Mouse (Mus musculus) heart, embryonic 14.5 days (tissue): ENCODE measurements around the gene Zdhhc21. TPM values are rescaled to one million over a fixed set of nuclear protein-coding genes. Genes with fewer than 3 reads are reported as not detected.

Experiments
- ATAC-seq: fragments of 200-750 bp; cut with Nextera tagmentation; 2 replicates; pipeline ENCODE4 v1.8.0; 2017; ENCODE audit warnings: low read depth, moderate TSS enrichment; ENCODE audit not compliant: insufficient number of reproducible peaks, insufficient read depth, low FRiP score
- H3K27ac ChIP-seq, 2 experiments: fragments of 200-500 bp in 1 of 2; fragments of 300-500 bp in 1 of 2; sonication (generic) in 1 of 2; replicated peaks in 1 of 2; 2 replicates each; pipeline ENCODE4 v1.5.1; 2012 to 2014; ENCODE audit warnings: low read depth in 2 of 2, low read length in 2 of 2, control low read depth in 1 of 2, mild to moderate bottlenecking in 1 of 2, mixed read lengths in 1 of 2; ENCODE audit not compliant: control insufficient read depth in 1 of 2, insufficient read depth in 1 of 2
- H3K27me3 ChIP-seq: fragments of 300-500 bp; sonication (generic); 2 replicates; pipeline ENCODE4 v1.6.1; 2014; ENCODE audit warnings: mild to moderate bottlenecking, low read length, control low read depth; ENCODE audit not compliant: control insufficient read depth, insufficient read depth
- H3K36me3 ChIP-seq: fragments of 300-500 bp; sonication (generic); 2 replicates; pipeline ENCODE4 v1.6.1; 2014; ENCODE audit warnings: mild to moderate bottlenecking, control low read depth, low read length, mixed read lengths; ENCODE audit not compliant: control insufficient read depth, insufficient read depth
- H3K4me1 ChIP-seq, 2 experiments: fragments of 200-500 bp in 1 of 2; fragments of 300-500 bp in 1 of 2; sonication (generic) in 1 of 2; 2 replicates each; pipeline ENCODE4 v1.6.1; 2012 to 2014; ENCODE audit warnings: low read length in 2 of 2, control low read depth in 1 of 2, mixed read lengths in 1 of 2; ENCODE audit not compliant: control insufficient read depth in 2 of 2, insufficient read depth in 2 of 2
- H3K4me2 ChIP-seq: fragments of 300-500 bp; sonication (generic); 2 replicates; pipeline ENCODE4 v1.6.1; 2014; ENCODE audit warnings: mild to moderate bottlenecking, low read length
- H3K4me3 ChIP-seq, 2 experiments: fragments of 200-500 bp in 1 of 2; fragments of 300-500 bp in 1 of 2; sonication (generic) in 1 of 2; 2 replicates each; pipeline ENCODE4 v1.5.1; 2012 to 2014; ENCODE audit warnings: low read length in 2 of 2, mild to moderate bottlenecking in 2 of 2, control low read depth in 1 of 2, low read depth in 1 of 2, moderate library complexity in 1 of 2; ENCODE audit not compliant: control insufficient read depth in 1 of 2, insufficient read depth in 1 of 2
- H3K9ac ChIP-seq: fragments of 300-500 bp; sonication (generic); 2 replicates; pipeline ENCODE4 v1.6.1; 2014; ENCODE audit warnings: mild to moderate bottlenecking, low read length
- H3K9me3 ChIP-seq: fragments of 300-500 bp; sonication (generic); 2 replicates; pipeline ENCODE4 v1.6.1; 2016; ENCODE audit warnings: low read length, control low read depth; ENCODE audit not compliant: control insufficient read depth
- WGBS: fragments of 180-500 bp; shearing (Covaris S2); extraction: QIAGEN DNeasy Blood & Tissue Kit; methylation state at CpG from one replicate; pipeline ENCODE4 v1.1.7; 2014; 5-methylcytosine and 5-hydroxymethylcytosine counted together
- polyA plus RNA-seq: library from polyadenylated mRNA; unstranded; fragments of >200 nt; fragmentation: Nextera tagmentation; extraction: Ambion mirVana; gene quantifications from 2 replicates; pipeline ENCODE4 v1.2.1, GENCODE M21; 2014

Gene Zdhhc21
- polyA plus RNA-seq, 1 experiment from 2014 or later = 11.3 TPM

GRCm38 (mm10) chr4:82875532-82875931 is 15.8 kb upstream of the Zdhhc21 start:
- Histone ChIP-seq H3K4me1 (peaks cover 0 to 2% of the 10 kb centered on the region in 2 experiments; a peak in 1 of 4 replicates), H3K27ac (no peak overlapping the region)
- 61% methylated on average over 4 of the region's 4 CpGs for WGBS

GRCm38 (mm10) chr4:82874791-82875190 is 15.0 kb upstream of the Zdhhc21 start:
- WGBS = 57% methylated on average over 4 of the region's 4 CpGs
- no peak overlapping the region for H3K27ac ChIP-seq
- no peaks in the 10 kb centered on the region for H3K27me3 ChIP-seq
- no peak for ATAC-seq
- no peaks in the 10 kb centered on the region for H3K9me3 ChIP-seq
- no peak overlapping the region for H3K4me2 ChIP-seq
- no peaks in the 10 kb centered on the region for H3K36me3 ChIP-seq
- H3K4me3 ChIP-seq = no peak overlapping the region
- peaks cover 0 to 2% of the 10 kb centered on the region in 2 experiments; a peak in 1 of 4 replicates for H3K4me1 ChIP-seq
- H3K9ac ChIP-seq = no peak overlapping the region

More at GRCm38 (mm10) chr4:82875532-82875931, 15.8 kb upstream of the Zdhhc21 start:
- Histone ChIP-seq H3K9ac (no peak overlapping the region), H3K36me3 (no peaks in the 10 kb centered on the region), H3K27me3 (no peaks in the 10 kb centered on the region), H3K4me2 (no peak overlapping the region), H3K4me3 (no peak overlapping the region), H3K9me3 (no peaks in the 10 kb centered on the region)
- ATAC-seq = no peak

- H3K36me3 ChIP-seq = no peaks in the 10 kb centered on the region
- ATAC-seq = no peak
- H3K4me3 ChIP-seq = no peak overlapping the region
- no peak overlapping the region for H3K4me2 ChIP-seq
- H3K4me1 ChIP-seq = peaks cover 0 to 2% of the 10 kb centered on the region in 2 experiments; a peak in 1 of 4 replicates
- H3K9ac ChIP-seq = no peak overlapping the region
- H3K9me3 ChIP-seq = no peaks in the 10 kb centered on the region
- H3K27me3 ChIP-seq = no peaks in the 10 kb centered on the region
- H3K27ac ChIP-seq = no peak overlapping the region
- WGBS = 72% methylated on average over 4 of the region's 4 CpGs
Measured at GRCm38 (mm10) chr4:82872548-82872947, 12.8 kb upstream of the Zdhhc21 start.

- Histone ChIP-seq H3K27me3 (no peaks in the 10 kb centered on the region), H3K4me1 (peaks cover 0 to 2% of the 10 kb centered on the region in 2 experiments; a peak in 1 of 4 replicates), H3K36me3 (no peaks in the 10 kb centered on the region), H3K4me3 (no peak overlapping the region), H3K9ac (no peak overlapping the region), H3K9me3 (no peaks in the 10 kb centered on the region), H3K27ac (no peak overlapping the region), H3K4me2 (no peak overlapping the region)
- no peak for ATAC-seq
- WGBS = 41% methylated on average over 6 of the region's 6 CpGs
Measured at GRCm38 (mm10) chr4:82872121-82872520, 12.4 kb upstream of the Zdhhc21 start.

- ATAC-seq = no peak
- Histone ChIP-seq H3K36me3 (no peaks in the 10 kb centered on the region), H3K4me3 (no peak overlapping the region), H3K27me3 (no peaks in the 10 kb centered on the region), H3K9me3 (no peaks in the 10 kb centered on the region), H3K9ac (no peak overlapping the region), H3K4me2 (no peak overlapping the region), H3K4me1 (peaks cover 0 to 2% of the 10 kb centered on the region in 2 experiments; a peak in 1 of 4 replicates), H3K27ac (no peak overlapping the region)
- WGBS = 72% methylated on average over 6 of the region's 6 CpGs
Measured at GRCm38 (mm10) chr4:82870931-82871330, 11.2 kb upstream of the Zdhhc21 start.

- no peaks in the 10 kb centered on the region for H3K27me3 ChIP-seq
- no peak overlapping the region for H3K4me2 ChIP-seq
- WGBS = 76% methylated on average over 5 of the region's 5 CpGs
Measured at GRCm38 (mm10) chr4:82867731-82868445, 8.1 kb upstream of the Zdhhc21 start.

GRCm38 (mm10) chr4:82867111-82867510 is 7.4 kb upstream of the Zdhhc21 start:
- H3K36me3 ChIP-seq = no peaks in the 10 kb centered on the region
- no peaks in the 10 kb centered on the region for H3K9me3 ChIP-seq
- 44% methylated on average over 4 of the region's 4 CpGs for WGBS
- H3K4me1 ChIP-seq = no peaks in the 10 kb centered on the region; a peak in 1 of 4 replicates
- no peak overlapping the region for H3K9ac ChIP-seq
- H3K27me3 ChIP-seq = no peaks in the 10 kb centered on the region
- H3K4me2 ChIP-seq = no peak overlapping the region
- H3K27ac ChIP-seq = peak overlapping the region in 1 of 2 experiments; percentile 54; a peak in 2 of 4 replicates
- no peak for ATAC-seq
- no peak overlapping the region for H3K4me3 ChIP-seq

More at GRCm38 (mm10) chr4:82867731-82868445, 8.1 kb upstream of the Zdhhc21 start:
- no peak for ATAC-seq
- Histone ChIP-seq H3K4me3 (no peak overlapping the region), H3K27ac (no peak overlapping the region), H3K9ac (no peak overlapping the region), H3K9me3 (no peaks in the 10 kb centered on the region), H3K36me3 (no peaks in the 10 kb centered on the region), H3K4me1 (no peaks in the 10 kb centered on the region; a peak in 1 of 4 replicates)
